Mouse (Mus musculus) brain, embryonic 14.5 days (tissue): ENCODE measurements around the gene Cel.

ENCODE experiments used
- CTCF ChIP-seq: fragments of 200-500 bp; IDR thresholded peaks from 2 replicates; pipeline ENCODE4 v1.5.1; 2012; ENCODE audit warnings: inconsistent platforms, mild to moderate bottlenecking, moderate library complexity, borderline replicate concordance; ENCODE audit not compliant: insufficient read depth, insufficient read length; ENCODE audit errors: extremely low read depth
- POLR2A ChIP-seq: fragments of 200-500 bp; IDR thresholded peaks from 2 replicates; pipeline ENCODE4 v1.6.1; 2012; ENCODE audit warnings: mild to moderate bottlenecking, inconsistent platforms, borderline replicate concordance; ENCODE audit not compliant: poor library complexity, insufficient read depth, insufficient read length, severe bottlenecking; ENCODE audit errors: extremely low read depth

DNA sequence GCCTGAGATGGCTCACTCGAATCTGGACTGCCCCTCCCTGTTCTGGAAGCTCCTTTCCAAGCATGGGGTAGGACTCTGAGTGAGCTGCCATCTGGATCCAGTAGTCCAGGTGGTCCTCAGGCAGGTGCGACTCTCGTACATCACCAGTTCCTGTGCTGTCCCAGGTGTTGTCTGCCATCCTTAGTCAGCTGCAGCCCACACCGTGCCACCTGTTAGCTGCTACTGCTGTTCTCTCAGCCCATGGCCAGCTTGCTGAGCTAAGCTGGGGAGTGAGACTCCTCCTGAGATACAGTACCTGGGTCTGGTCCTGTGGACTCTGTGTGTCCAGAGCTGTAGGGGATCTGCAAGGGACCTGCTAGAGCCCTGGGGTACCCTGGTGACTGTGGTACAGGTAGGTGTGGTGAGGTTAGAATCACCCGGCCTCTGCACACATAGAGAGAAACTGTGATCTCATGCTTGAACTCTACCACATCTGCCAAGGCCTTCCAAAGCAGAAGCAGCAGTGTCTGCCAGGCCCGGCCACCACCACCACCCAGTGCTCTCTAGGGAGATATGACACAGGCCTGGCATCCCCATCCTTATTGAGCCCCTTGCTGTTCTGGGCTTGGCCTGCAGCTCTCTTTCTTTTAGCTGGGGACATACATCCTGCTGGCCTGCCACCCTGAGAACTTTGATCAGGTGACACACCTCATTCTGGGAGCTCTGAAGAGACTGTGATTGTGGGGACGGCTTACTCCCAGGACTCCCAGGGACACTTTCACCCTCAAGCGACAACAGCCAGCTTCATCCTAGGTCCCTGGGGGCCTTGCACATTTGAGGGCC lies 25.0 kb downstream of the Cel start:
- TF ChIP-seq CTCF (no peak), POLR2A (no peak)
